Mouse (Mus musculus) myocyte (in vitro differentiated cells): ENCODE measurements around the gene Rtel1. TPM values are rescaled to one million over a fixed set of nuclear protein-coding genes. Genes with fewer than 3 reads are reported as not detected.

Experiments used
- H3K27me3 ChIP-seq: one replicate; pipeline ENCODE4 v1.6.1; 2011; ENCODE audit not compliant: control insufficient read depth, insufficient read depth, insufficient read length
- H3K36me3 ChIP-seq: one replicate; pipeline ENCODE4 v1.6.1; 2011; ENCODE audit not compliant: control insufficient read depth, insufficient read depth
- H3K4me2 ChIP-seq: one replicate; pipeline ENCODE4 v1.6.1; 2011; ENCODE audit warnings: low read depth, control low read depth
- H3K4me3 ChIP-seq: one replicate; pipeline ENCODE4 v1.5.1; 2011; ENCODE audit warnings: mild to moderate bottlenecking, control low read depth, moderate library complexity
- H3K79me2 ChIP-seq: one replicate; pipeline ENCODE4 v1.6.1; 2011; ENCODE audit not compliant: control insufficient read depth, insufficient read depth
- H3ac ChIP-seq: one replicate; pipeline ENCODE4 v1.6.1; 2011; ENCODE audit not compliant: control insufficient read depth, insufficient read length
- CEBPB ChIP-seq: IDR thresholded peaks from 2 replicates; pipeline ENCODE4 v1.6.1; 2011; ENCODE audit warnings: mild to moderate bottlenecking, moderate library complexity; ENCODE audit not compliant: poor library complexity, insufficient read depth, severe bottlenecking
- E2F4 ChIP-seq: IDR thresholded peaks from one replicate; pipeline ENCODE4 v1.6.1; 2011; ENCODE audit warnings: mild to moderate bottlenecking, control low read depth, moderate library complexity; ENCODE audit not compliant: insufficient read depth
- MAX ChIP-seq: IDR thresholded peaks from one replicate; pipeline ENCODE4 v1.6.1; 2011; ENCODE audit warnings: low read depth, mild to moderate bottlenecking, control low read depth
- MYOD1 ChIP-seq, 3 experiments: IDR thresholded peaks; one replicate each; pipeline ENCODE4 v1.6.1; 2011; ENCODE audit warnings: control low read depth in 2 of 3, low read depth in 2 of 3, mild to moderate bottlenecking in 2 of 3, moderate library complexity in 1 of 3; ENCODE audit not compliant: insufficient read length in 2 of 3, control insufficient read depth in 1 of 3
- MYOG ChIP-seq, 3 experiments: IDR thresholded peaks; one replicate each; pipeline ENCODE4 v1.6.1; 2011; ENCODE audit warnings: control low read depth in 2 of 3, low read depth in 2 of 3, mild to moderate bottlenecking in 2 of 3; ENCODE audit not compliant: insufficient read length in 2 of 3, control insufficient read depth in 1 of 3, insufficient read depth in 1 of 3
- POLR2A ChIP-seq: IDR thresholded peaks from one replicate; pipeline ENCODE4 v1.6.1; 2011; ENCODE audit warnings: low read depth, mild to moderate bottlenecking, control low read depth, moderate library complexity; ENCODE audit not compliant: insufficient read length
- POLR2AphosphoS2 ChIP-seq: IDR thresholded peaks from one replicate; pipeline ENCODE4 v1.6.1; 2011; ENCODE audit warnings: low read depth, control low read depth; ENCODE audit not compliant: insufficient read length
- REST ChIP-seq: IDR thresholded peaks from one replicate; pipeline ENCODE4 v1.6.1; 2011; ENCODE audit warnings: mild to moderate bottlenecking, control low read depth, moderate library complexity; ENCODE audit not compliant: insufficient read depth, insufficient read length
- SRF ChIP-seq: IDR thresholded peaks from one replicate; pipeline ENCODE4 v1.6.1; 2011; ENCODE audit warnings: low read depth; ENCODE audit not compliant: control insufficient read depth, insufficient read length
- TCF12 ChIP-seq: IDR thresholded peaks from one replicate; pipeline ENCODE4 v1.6.1; 2011; ENCODE audit warnings: mild to moderate bottlenecking, control low read depth; ENCODE audit not compliant: poor library complexity, insufficient read depth, severe bottlenecking
- TCF3 ChIP-seq: IDR thresholded peaks from one replicate; pipeline ENCODE4 v1.6.1; 2011; ENCODE audit warnings: low read depth, control low read depth; ENCODE audit not compliant: insufficient read length
- USF1 ChIP-seq: IDR thresholded peaks from one replicate; pipeline ENCODE4 v1.6.1; 2011; ENCODE audit warnings: low read depth, mild to moderate bottlenecking, control low read depth, moderate library complexity
- polyA plus RNA-seq: library from polyadenylated mRNA; unstranded; fragments of >200 nt; fragmentation: generic; extraction: Trizol; gene quantifications from one replicate; pipeline ENCODE4 v1.2.1, GENCODE M21; 2012; ENCODE audit warnings: missing spikeins

The Rtel1 gene
- polyA plus RNA-seq, 1 experiment, result 23.6 TPM

GRCm38 (mm10) chr2:181378701-181379100 lies 59.2 kb downstream of the Rtel1 start:
- peaks cover 32% of the 10 kb centered on the region for H3K79me2 ChIP-seq
- H3K27me3 ChIP-seq, result no peaks in the 10 kb centered on the region
- no peak for TF ChIP-seq TCF12
- TF ChIP-seq E2F4, result no peak
- TF ChIP-seq MAX, result no peak
- no peak for TF ChIP-seq MYOG (IDR thresholded peaks at IDR 0.05; ENCODE audit: control insufficient read depth in 1 of 3, insufficient read depth in 1 of 3, insufficient read length in 2 of 3, low read depth in 2 of 3)
- no peak for TF ChIP-seq MYOD1 (IDR thresholded peaks at IDR 0.05; ENCODE audit: control insufficient read depth in 1 of 3, insufficient read length in 2 of 3, low read depth in 2 of 3)
- TF ChIP-seq CEBPB, result no peak
- no peak overlapping the region for H3ac ChIP-seq
- peaks cover 7% of the 10 kb centered on the region for H3K36me3 ChIP-seq
- no peak overlapping the region for H3K4me3 ChIP-seq
- H3K4me2 ChIP-seq, result no peak overlapping the region

DNA sequence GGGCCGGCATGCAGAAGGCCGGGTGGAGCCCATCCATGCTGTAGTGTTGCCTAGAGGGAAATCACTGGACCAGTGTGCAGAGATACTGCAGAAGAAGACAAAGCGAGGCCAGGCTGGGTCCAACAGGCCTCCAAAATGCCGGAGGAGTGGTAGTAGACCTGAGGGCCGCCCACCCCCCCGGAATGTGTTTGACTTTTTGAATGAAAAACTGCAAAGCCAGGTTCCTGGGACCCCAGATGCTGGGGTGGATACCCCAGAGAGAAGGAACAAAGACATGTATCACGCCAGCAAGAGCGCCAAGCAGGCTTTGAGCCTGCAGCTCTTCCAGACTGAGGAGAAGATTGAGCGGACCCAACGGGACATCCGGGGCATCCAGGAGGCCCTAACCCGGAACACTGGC lies 60.2 kb downstream of the Rtel1 start, which contains the start of gene Lime1:
Lime1 (plus strand) TSS at position 301 of the 400 bp plus-strand sequence.
- TF ChIP-seq E2F4 (no peak), SRF (no peak), POLR2AphosphoS2 (no peak), POLR2A (no peak), MYOD1 (IDR thresholded peaks at IDR 0.05; ENCODE audit: control insufficient read depth in 1 of 3, insufficient read length in 2 of 3, low read depth in 2 of 3) (no peak), USF1 (no peak), TCF12 (no peak), MYOG (IDR thresholded peaks at IDR 0.05; ENCODE audit: control insufficient read depth in 1 of 3, insufficient read depth in 1 of 3, insufficient read length in 2 of 3, low read depth in 2 of 3) (no peak), TCF3 (no peak), REST (no peak), CEBPB (no peak), MAX (no peak)
- H3K79me2 ChIP-seq, result peaks cover 22% of the 10 kb centered on the region
- H3K36me3 ChIP-seq, result peaks cover 9% of the 10 kb centered on the region
- no peak within 1 kb of the TSS for H3ac ChIP-seq
- H3K27me3 ChIP-seq, result no peaks in the 10 kb centered on the region
- H3K4me3 ChIP-seq, result no peak within 1 kb of the TSS
- no peak within 1 kb of the TSS for H3K4me2 ChIP-seq

DNA sequence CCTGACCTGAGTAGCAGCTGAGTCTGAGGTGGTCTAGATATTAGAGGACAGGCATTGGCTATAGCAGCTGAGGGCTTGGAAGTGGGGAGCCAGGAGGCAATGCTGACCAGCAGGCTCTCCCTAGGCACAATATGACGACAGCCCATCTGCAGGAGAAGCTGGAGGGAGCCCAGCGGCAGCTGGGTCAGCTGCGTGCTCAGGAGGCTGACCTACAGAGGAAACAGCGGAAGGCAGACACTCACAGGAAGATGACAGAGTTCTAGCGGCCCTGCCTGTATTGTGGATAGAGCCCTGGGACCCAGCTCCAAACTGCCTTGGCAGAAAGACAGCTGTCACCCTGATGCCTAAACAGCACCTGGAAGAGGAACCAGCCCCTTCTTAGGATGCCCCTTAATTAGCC lies 60.7 kb downstream of the Rtel1 start:
- H3K27me3 ChIP-seq, result no peaks in the 10 kb centered on the region
- TF ChIP-seq USF1 (no peak), TCF3 (no peak), TCF12 (no peak)
- H3K4me3 ChIP-seq, result no peak overlapping the region
- peaks cover 18% of the 10 kb centered on the region for H3K79me2 ChIP-seq
- peaks cover 9% of the 10 kb centered on the region for H3K36me3 ChIP-seq
- H3ac ChIP-seq, result no peak overlapping the region
- H3K4me2 ChIP-seq, result no peak overlapping the region

GRCm38 (mm10) chr2:181381107-181381506 lies 61.6 kb downstream of the Rtel1 start:
- Histone ChIP-seq H3ac (no peak overlapping the region), H3K4me2 (no peak overlapping the region), H3K79me2 (peaks cover 9% of the 10 kb centered on the region), H3K27me3 (no peaks in the 10 kb centered on the region), H3K36me3 (peaks cover 9% of the 10 kb centered on the region), H3K4me3 (no peak overlapping the region)
- TF ChIP-seq CEBPB (no peak), USF1 (no peak), E2F4 (no peak), TCF3 (no peak), POLR2A (no peak), REST (no peak), MYOD1 (IDR thresholded peaks at IDR 0.05; ENCODE audit: control insufficient read depth in 1 of 3, insufficient read length in 2 of 3, low read depth in 2 of 3) (no peak), TCF12 (no peak), POLR2AphosphoS2 (no peak)

GRCm38 (mm10) chr2:181381631-181382306 lies 62.2 kb downstream of the Rtel1 start:
- Histone ChIP-seq H3ac (no peak overlapping the region), H3K4me2 (no peak overlapping the region)

More at GRCm38 (mm10) chr2:181381631-181382306, 62.2 kb downstream of the Rtel1 start:
- no peaks in the 10 kb centered on the region for H3K27me3 ChIP-seq
- no peak overlapping the region for H3K4me3 ChIP-seq
- TF ChIP-seq E2F4, result no peak
- TF ChIP-seq USF1, result no peak
- TF ChIP-seq POLR2A, result no peak
- TF ChIP-seq SRF, result no peak
- TF ChIP-seq TCF3, result no peak
- TF ChIP-seq CEBPB, result no peak
- TF ChIP-seq MYOD1 (IDR thresholded peaks at IDR 0.05; ENCODE audit: control insufficient read depth in 1 of 3, insufficient read length in 2 of 3, low read depth in 2 of 3), result no peak
- TF ChIP-seq MYOG (IDR thresholded peaks at IDR 0.05; ENCODE audit: control insufficient read depth in 1 of 3, insufficient read depth in 1 of 3, insufficient read length in 2 of 3, low read depth in 2 of 3), result no peak
- no peak for TF ChIP-seq POLR2AphosphoS2
- no peak for TF ChIP-seq TCF12
- no peak for TF ChIP-seq REST
- TF ChIP-seq MAX, result no peak
- H3K79me2 ChIP-seq, result peaks cover 7% of the 10 kb centered on the region
- peaks cover 9% of the 10 kb centered on the region for H3K36me3 ChIP-seq
